Mouse (Mus musculus) CH12.LX (cell line): ENCODE measurements at regions not wholly inside any gene's neighbourhood (a gene's known extent, or its start where the extent isn't known, plus 50 kb on each side); places are given as distances from the start of the nearest gene placed in this dataset.

ENCODE experiments used
- DNase-seq: peaks from one replicate; pipeline ENCODE4 v3.0.0-alpha.2; 2013; ENCODE audit errors: extremely low read depth
- H3K27ac ChIP-seq: 2 replicates; pipeline ENCODE4 v1.5.1; 2012; ENCODE audit warnings: low read depth, mild to moderate bottlenecking, control low read depth, moderate library complexity; ENCODE audit not compliant: insufficient read depth
- H3K27me3 ChIP-seq: replicated peaks from 2 replicates; pipeline ENCODE3; 2012; ENCODE audit warnings: inconsistent platforms
- H3K36me3 ChIP-seq, 2 experiments: replicated peaks in 1 of 2; 2 replicates each; pipeline versions ENCODE3 to v1.6.1; 2012; ENCODE audit warnings: inconsistent platforms in 1 of 2, low read length in 1 of 2, mild to moderate bottlenecking in 1 of 2, mixed read lengths in 1 of 2, moderate library complexity in 1 of 2; ENCODE audit not compliant: control insufficient read depth in 1 of 2, insufficient read depth in 1 of 2
- H3K4me1 ChIP-seq, 2 experiments: 2 replicates each; pipeline ENCODE4 v1.6.1; 2012; ENCODE audit warnings: inconsistent platforms in 1 of 2, moderate library complexity in 1 of 2; ENCODE audit not compliant: insufficient read depth in 2 of 2, control insufficient read depth in 1 of 2
- H3K4me2 ChIP-seq: 2 replicates; pipeline ENCODE4 v1.6.1; 2012; ENCODE audit warnings: low read depth, mild to moderate bottlenecking, control low read depth; ENCODE audit not compliant: poor library complexity, insufficient read depth, severe bottlenecking
- H3K4me3 ChIP-seq, 3 experiments: fragments of 150-350 bp in 1 of 3; sonication (generic) in 1 of 3; replicated peaks in 1 of 3; 2 replicates each; pipeline versions ENCODE3 to v1.5.1; 2011 to 2012; ENCODE audit warnings: low read depth in 2 of 3, low read length in 2 of 3, mild to moderate bottlenecking in 2 of 3, moderate library complexity in 2 of 3, control low read depth in 1 of 3, improper control_type of control experiment in 1 of 3, inconsistent platforms in 1 of 3, mixed read lengths in 1 of 3; ENCODE audit not compliant: poor library complexity in 1 of 3
- H3K79me2 ChIP-seq: replicated peaks from 2 replicates; pipeline ENCODE4 v1.6.1; 2012; ENCODE audit warnings: mild to moderate bottlenecking, moderate library complexity; ENCODE audit not compliant: control insufficient read depth, poor library complexity, insufficient read depth, severe bottlenecking; ENCODE audit errors: extremely low read depth
- H3K9ac ChIP-seq: 2 replicates; pipeline ENCODE4 v1.6.1; 2012; ENCODE audit warnings: low read depth, mild to moderate bottlenecking, control low read depth, moderate library complexity; ENCODE audit not compliant: insufficient read depth
- H3K9me3 ChIP-seq: replicated peaks from 2 replicates; pipeline ENCODE3; 2012; ENCODE audit warnings: low read length, inconsistent platforms, mixed read lengths
- BHLHE40 ChIP-seq: IDR thresholded peaks from 2 replicates; pipeline ENCODE4 v1.6.1; 2011; ENCODE audit warnings: mild to moderate bottlenecking, low read depth, low read length, improper control_type of control experiment
- CHD1 ChIP-seq: IDR thresholded peaks from 2 replicates; pipeline ENCODE4 v1.6.1; 2012; ENCODE audit warnings: low read depth, low read length, improper control_type of control experiment, inconsistent platforms
- CHD2 ChIP-seq: IDR thresholded peaks from 2 replicates; pipeline ENCODE4 v1.6.1; 2011; ENCODE audit warnings: low read length, improper control_type of control experiment
- CTCF ChIP-seq, 2 experiments: IDR thresholded peaks in 1 of 2; conservative IDR thresholded peaks in 1 of 2; 2 replicates each; pipeline ENCODE4 v1.5.1; 2011 to 2012; ENCODE audit warnings: low read depth in 2 of 2, low read length in 2 of 2, improper control_type of control experiment in 1 of 2, inconsistent platforms in 1 of 2, mild to moderate bottlenecking in 1 of 2, moderate library complexity in 1 of 2
- E2F4 ChIP-seq: IDR thresholded peaks from 2 replicates; pipeline ENCODE4 v1.6.1; 2011; ENCODE audit warnings: low read depth, low read length, improper control_type of control experiment; ENCODE audit not compliant: insufficient replicate concordance
- ELF1 ChIP-seq: IDR thresholded peaks from 2 replicates; pipeline ENCODE4 v1.6.1; 2014; ENCODE audit warnings: low read depth, mild to moderate bottlenecking, inconsistent platforms, low read length, improper control_type of control experiment
- ETS1 ChIP-seq: conservative IDR thresholded peaks from 2 replicates; pipeline ENCODE4 v1.6.1; 2012; ENCODE audit warnings: low read depth, mild to moderate bottlenecking, inconsistent platforms, low read length, improper control_type of control experiment, moderate library complexity
- HCFC1 ChIP-seq: IDR thresholded peaks from 2 replicates; pipeline ENCODE4 v1.6.1; 2012; ENCODE audit warnings: low read depth, mild to moderate bottlenecking, inconsistent platforms, low read length, improper control_type of control experiment
- IRF4 ChIP-seq: IDR thresholded peaks from 2 replicates; pipeline ENCODE4 v1.6.1; 2014; ENCODE audit warnings: low read depth, mild to moderate bottlenecking, inconsistent platforms, low read length, improper control_type of control experiment
- JUN ChIP-seq: IDR thresholded peaks from 2 replicates; pipeline ENCODE4 v1.6.1; 2011; ENCODE audit warnings: low read depth, mild to moderate bottlenecking, low read length, improper control_type of control experiment, moderate library complexity; ENCODE audit not compliant: insufficient read depth
- KAT2A ChIP-seq: IDR thresholded peaks from 2 replicates; pipeline ENCODE4 v1.6.1; 2012; ENCODE audit warnings: low read length, improper control_type of control experiment, inconsistent platforms; ENCODE audit not compliant: insufficient replicate concordance
- MAZ ChIP-seq: IDR thresholded peaks from 2 replicates; pipeline ENCODE4 v1.6.1; 2012; ENCODE audit warnings: low read depth, mild to moderate bottlenecking, inconsistent platforms, low read length, improper control_type of control experiment, moderate library complexity
- MEF2A ChIP-seq: IDR thresholded peaks from 2 replicates; pipeline ENCODE4 v1.6.1; 2014; ENCODE audit warnings: low read depth, mild to moderate bottlenecking, inconsistent platforms, low read length, improper control_type of control experiment, borderline replicate concordance
- PAX5 ChIP-seq: IDR thresholded peaks from 2 replicates; pipeline ENCODE4 v1.6.1; 2012; ENCODE audit warnings: low read length, inconsistent platforms, mixed read lengths
- POLR2AphosphoS2 ChIP-seq: IDR thresholded peaks from 2 replicates; pipeline ENCODE4 v1.6.1; 2011; ENCODE audit warnings: low read depth, low read length, improper control_type of control experiment
- RAD21 ChIP-seq: IDR thresholded peaks from 2 replicates; pipeline ENCODE4 v1.6.1; 2011; ENCODE audit warnings: low read depth, mild to moderate bottlenecking, low read length, improper control_type of control experiment, moderate library complexity
- TCF12 ChIP-seq: IDR thresholded peaks from 2 replicates; pipeline ENCODE4 v1.6.1; 2014; ENCODE audit warnings: low read depth, mild to moderate bottlenecking, inconsistent platforms, low read length, improper control_type of control experiment
- UBTF ChIP-seq: IDR thresholded peaks from 2 replicates; pipeline ENCODE4 v1.6.1; 2012; ENCODE audit warnings: low read depth, mild to moderate bottlenecking, inconsistent platforms, low read length, improper control_type of control experiment, moderate library complexity
- USF2 ChIP-seq: conservative IDR thresholded peaks from 2 replicates; pipeline ENCODE4 v1.6.1; 2011; ENCODE audit warnings: low read depth, low read length, improper control_type of control experiment
- ZKSCAN1 ChIP-seq: IDR thresholded peaks from 2 replicates; pipeline ENCODE4 v1.6.1; 2012; ENCODE audit warnings: low read depth, inconsistent platforms, low read length, improper control_type of control experiment, borderline replicate concordance
- ZMIZ1 ChIP-seq: IDR thresholded peaks from 2 replicates; pipeline ENCODE4 v1.6.1; 2012; ENCODE audit warnings: low read depth, mild to moderate bottlenecking, inconsistent platforms, low read length, improper control_type of control experiment
- dilution Hi-C: fragments of 300-500 bp; cut with MboI; formaldehyde crosslinking; loops from 2 replicates; pipeline ENCODE4 v1.14.3; 2020; ENCODE audit warnings: low sequenced_read_pairs; ENCODE audit not compliant: extremely low pct_unique_long_range_greater_than_20kb, extremely low pct_ligation_motif_present
- in situ Hi-C: fragments of 300-500 bp; cut with MboI; formaldehyde crosslinking; loops from 3 replicates; pipeline ENCODE4 v1.14.3; 2019; ENCODE audit warnings: low sequenced_read_pairs, low pct_ligation_motif_present, low pct_unique_long_range_greater_than_20kb, mixed read lengths

DNA sequence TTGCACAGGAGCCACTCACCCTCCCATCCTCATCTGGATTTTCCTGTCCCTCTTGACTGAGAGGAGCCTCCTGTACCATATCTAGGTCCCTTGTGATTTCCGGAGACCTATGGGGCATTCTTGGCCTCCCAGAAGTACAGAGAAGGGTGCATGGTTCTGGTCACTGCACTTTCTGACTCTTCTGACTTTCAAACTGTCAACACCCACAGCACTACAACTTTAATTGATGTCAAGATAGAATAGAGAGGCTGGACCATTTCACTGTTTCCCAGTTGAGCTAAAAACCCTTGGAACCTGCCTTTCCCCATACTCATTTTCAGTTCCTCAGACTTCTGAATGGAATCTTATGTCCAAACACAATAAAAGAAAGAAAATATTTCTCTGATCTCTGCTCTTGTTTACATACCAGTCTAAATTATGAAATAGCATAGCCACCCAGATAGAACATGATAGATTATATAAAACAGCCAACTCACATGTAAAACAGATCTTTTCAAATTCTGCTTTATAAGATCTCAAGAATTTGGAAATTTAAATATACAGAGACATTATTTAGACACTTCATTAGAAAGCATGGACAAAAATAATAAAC, 144.2 kb downstream of the Ptger3 start:
- TF ChIP-seq ZMIZ1 (no peak), TCF12 (no peak), JUN (no peak), CTCF (conservative IDR thresholded peaks at IDR 0.05 in 1 of 2, IDR thresholded peaks at IDR 0.05 in 1 of 2; ENCODE audit: low read depth in 2 of 2, low read length in 2 of 2) (no peak), KAT2A (no peak), UBTF (no peak), HCFC1 (no peak), E2F4 (no peak), IRF4 (no peak)
- Histone ChIP-seq H3K27ac (no peak overlapping the region), H3K27me3 (no peaks in the 10 kb centered on the region), H3K36me3 (no peaks in the 10 kb centered on the region), H3K9ac (no peak overlapping the region), H3K4me2 (no peak overlapping the region), H3K9me3 (no peaks in the 10 kb centered on the region), H3K4me1 (no peaks in the 10 kb centered on the region), H3K4me3 (no peak overlapping the region), H3K79me2 (no peaks in the 10 kb centered on the region)
- DNase-seq, result no peak
- in situ Hi-C loops (no loop called here), dilution Hi-C loops (no loop called here)

DNA sequence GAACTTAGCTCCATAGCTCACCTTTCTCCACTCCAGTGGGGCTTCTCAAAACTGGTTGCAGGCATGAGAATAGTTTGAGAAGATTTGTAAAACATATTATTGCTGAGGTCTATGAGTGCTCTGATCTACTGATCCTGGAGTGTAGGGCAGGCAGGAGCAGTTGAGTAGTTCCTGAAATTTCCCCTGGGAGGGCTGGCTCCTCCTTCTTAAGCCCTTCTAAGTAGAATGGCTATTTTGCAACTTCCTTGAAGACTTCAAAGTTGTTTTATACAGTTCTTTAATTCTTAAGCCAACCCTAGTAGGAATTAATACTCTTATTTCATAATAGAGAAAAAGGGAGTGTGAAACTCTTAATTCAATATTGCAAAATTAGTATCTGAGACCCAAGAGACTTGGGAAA, 133.3 kb downstream of the Ptger3 start:
- no peaks in the 10 kb centered on the region for H3K27me3 ChIP-seq
- no peak overlapping the region for H3K4me2 ChIP-seq
- dilution Hi-C loops (no loop called here), in situ Hi-C loops (no loop called here)
- no peak for DNase-seq
- H3K79me2 ChIP-seq, result no peaks in the 10 kb centered on the region
- no peak overlapping the region for H3K4me3 ChIP-seq
- TF ChIP-seq ELF1 (no peak), UBTF (no peak), USF2 (no peak), ZKSCAN1 (no peak), BHLHE40 (no peak), CHD1 (no peak), RAD21 (no peak), CHD2 (no peak), E2F4 (no peak), CTCF (conservative IDR thresholded peaks at IDR 0.05 in 1 of 2, IDR thresholded peaks at IDR 0.05 in 1 of 2; ENCODE audit: low read depth in 2 of 2, low read length in 2 of 2) (no peak), ETS1 (no peak), MEF2A (no peak), PAX5 (no peak), POLR2AphosphoS2 (no peak), TCF12 (no peak), MAZ (no peak)
- peaks cover 6 to 24% of the 10 kb centered on the region in 2 experiments for H3K4me1 ChIP-seq
- no peaks in the 10 kb centered on the region for H3K9me3 ChIP-seq
- no peak overlapping the region for H3K9ac ChIP-seq
- no peaks in the 10 kb centered on the region for H3K36me3 ChIP-seq
- no peak overlapping the region for H3K27ac ChIP-seq
